In genomic region chr11:43618403-43618802, GRCm38 (mm10) we compare ENCODE assay signal across 11 mouse cellular contexts. TPM values are rescaled to one million over a fixed set of nuclear protein-coding genes. Genes with fewer than 3 reads are reported as not detected.
DNase-seq lines count a peak whose midpoint lies in the region; ATAC-seq and TF ChIP-seq lines count a peak whose summit lies in the region.
"Had no signal": no experiment of that assay in that cellular context is flagged by ENCODE, and none has a peak within 500 bp of the region (broad histone marks: within the 10 kb centered on the region; RNA-seq: fewer than 3 reads in every experiment).

No protein-coding gene starts in this region.

- no peak overlapping the region for H3K4me3 ChIP-seq in embryonic facial prominence, embryonic 10.5 days
- H3K4me3 ChIP-seq in heart, postnatal 0 days (ENCODE audit: low read depth, low read length): no peak overlapping the region
- no peak overlapping the region for H3K4me3 ChIP-seq in midbrain, embryonic 12.5 days

- no peak overlapping the region for H3K9ac ChIP-seq in heart, postnatal 0 days (replicated peaks; ENCODE audit: low read depth, low read length)
- no peak overlapping the region for H3K9ac ChIP-seq in midbrain, embryonic 12.5 days (replicated peaks)

- no peaks in the 10 kb centered on the region for H3K36me3 ChIP-seq in embryonic facial prominence, embryonic 10.5 days (replicated peaks)
- H3K36me3 ChIP-seq in heart, postnatal 0 days (replicated peaks; ENCODE audit: control insufficient read depth, insufficient read depth, low read length): no peaks in the 10 kb centered on the region
- H3K36me3 ChIP-seq in midbrain, embryonic 12.5 days: no peaks in the 10 kb centered on the region

- 76% methylated on average over 7 of the region's 7 CpGs for WGBS in embryonic facial prominence, embryonic 10.5 days
- 66% methylated on average over 7 of the region's 7 CpGs for WGBS in heart, postnatal 0 days
- 56% methylated on average over 7 of the region's 7 CpGs for WGBS in midbrain, embryonic 12.5 days

- no peak overlapping the region for H3K4me2 ChIP-seq in heart, postnatal 0 days (ENCODE audit: low read depth, low read length)
- no peak overlapping the region for H3K4me2 ChIP-seq in midbrain, embryonic 12.5 days (replicated peaks)

- H3K27me3 ChIP-seq in embryonic facial prominence, embryonic 10.5 days (replicated peaks; ENCODE audit: low read depth, poor library complexity, severe bottlenecking): no peaks in the 10 kb centered on the region
- no peaks in the 10 kb centered on the region for H3K27me3 ChIP-seq in heart, postnatal 0 days (ENCODE audit: control insufficient read depth, insufficient read depth, low read length)
- H3K27me3 ChIP-seq in midbrain, embryonic 12.5 days: no peaks in the 10 kb centered on the region

- peak overlapping the region; percentile 52; the same call in 1 of the 2 replicates for H3K27ac ChIP-seq in embryonic facial prominence, embryonic 10.5 days (replicated peaks)
- H3K27ac ChIP-seq in heart, postnatal 0 days (ENCODE audit: low read depth): peak overlapping the region; percentile 56
- no peak overlapping the region for H3K27ac ChIP-seq in midbrain, embryonic 12.5 days (replicated peaks)

- DNase-seq in frontal cortex, postnatal 36 days (ENCODE audit: low spot score in 2 of 2): no peak
- DNase-seq in embryonic facial prominence, embryonic 10.5 days (ENCODE audit: low spot score): no peak
- no peak for DNase-seq in heart, postnatal 0 days (ENCODE audit: low spot score)
- no peak for DNase-seq in ovary, postnatal 36 days (ENCODE audit: low spot score)
- no peak for DNase-seq in embryo, embryonic 9.5 days (ENCODE audit: extremely low spot score)
- no peak for DNase-seq in adipocyte (ENCODE audit: low spot score)
- DNase-seq: adrenal gland, adult 2 months had no signal

- H3K9me3 ChIP-seq in embryonic facial prominence, embryonic 10.5 days: no peaks in the 10 kb centered on the region
- H3K9me3 ChIP-seq in heart, postnatal 0 days (replicated peaks; ENCODE audit: control insufficient read depth, low read length): no peaks in the 10 kb centered on the region
- 0 out of 2 replicates have a peak, but pooled peaks cover 3% of the 10 kb centered on the region for H3K9me3 ChIP-seq in midbrain, embryonic 12.5 days

- peak; percentile 86 for ATAC-seq in frontal cortex, adult (ENCODE audit: low TSS enrichment)
- peak; percentile 53 for ATAC-seq in heart, postnatal 0 days (ENCODE audit: insufficient read depth, low read depth)
- ATAC-seq in midbrain, embryonic 12.5 days (ENCODE audit: low FRiP score, low read depth): peak; percentile 52

- no peak for TF ChIP-seq EP300 in heart, postnatal 0 days (IDR thresholded peaks at IDR 0.05; ENCODE audit: low read depth)

- no peak for TF ChIP-seq CTCF in heart, postnatal 0 days (IDR thresholded peaks at IDR 0.05; ENCODE audit: low read depth)

- H3K4me1 ChIP-seq in embryonic facial prominence, embryonic 10.5 days: peaks cover 16% of the 10 kb centered on the region
- no peaks in the 10 kb centered on the region for H3K4me1 ChIP-seq in heart, postnatal 0 days (ENCODE audit: control insufficient read depth, insufficient read depth)
- H3K4me1 ChIP-seq in midbrain, embryonic 12.5 days: peaks cover 12% of the 10 kb centered on the region; the same call in 1 of the 2 replicates

RNA-seq across cellular contexts. Expression of gene Fabp6, which starts 17.1 kb away (rescaled TPM):
- not detected in 2 replicates for polyA plus RNA-seq in embryonic facial prominence, embryonic 10.5 days (2016; fragmentation: Nextera tagmentation; extraction: Ambion mirVana)
- total RNA-seq in heart, postnatal 0 days (2014; rRNA removed; ENCODE audit: low replicate concordance): not detected in 2 replicates
- not detected in 2 replicates for polyA plus RNA-seq in heart, postnatal 0 days (2015; fragmentation: Nextera tagmentation; extraction: Ambion mirVana)
- not detected in 2 replicates for polyA plus RNA-seq in midbrain, embryonic 12.5 days (2016; fragmentation: Nextera tagmentation; extraction: Ambion mirVana)
- total RNA-seq: adrenal gland, adult 2 months; gastrocnemius, postnatal 4 days; liver, adult 2 months had no signal
- polyA plus RNA-seq: adrenal gland, adult 2 months; liver, adult 2 months had no signal

RNA-seq across cellular contexts. Expression of gene 4933415A04Rik, which starts 31.6 kb away (rescaled TPM):
- polyA plus RNA-seq in embryonic facial prominence, embryonic 10.5 days (2016; fragmentation: Nextera tagmentation; extraction: Ambion mirVana): 12.4 and 13.7 TPM in 2 replicates
- 0.08 and 1.0 TPM in 2 replicates for total RNA-seq in heart, postnatal 0 days (2014; rRNA removed; ENCODE audit: low replicate concordance)
- 4.8 and 5.5 TPM in 2 replicates for polyA plus RNA-seq in heart, postnatal 0 days (2015; fragmentation: Nextera tagmentation; extraction: Ambion mirVana)
- 8.4 and 9.3 TPM in 2 replicates for polyA plus RNA-seq in midbrain, embryonic 12.5 days (2016; fragmentation: Nextera tagmentation; extraction: Ambion mirVana)
- total RNA-seq: liver, adult 2 months had no signal
- polyA plus RNA-seq: liver, adult 2 months had no signal
